Mouse (Mus musculus) lung, postnatal 0 days (tissue): ENCODE results near the gene Cep295nl.

Experiments
- CTCF ChIP-seq: IDR thresholded peaks from 2 replicates; pipeline ENCODE4 v1.5.1; 2016; ENCODE audit warnings: antibody characterized with exemption, mild to moderate bottlenecking
- EP300 ChIP-seq: IDR thresholded peaks from 2 replicates; pipeline ENCODE4 v1.6.1; 2016; ENCODE audit warnings: antibody characterized with exemption, mild to moderate bottlenecking, control low read depth

DNA sequence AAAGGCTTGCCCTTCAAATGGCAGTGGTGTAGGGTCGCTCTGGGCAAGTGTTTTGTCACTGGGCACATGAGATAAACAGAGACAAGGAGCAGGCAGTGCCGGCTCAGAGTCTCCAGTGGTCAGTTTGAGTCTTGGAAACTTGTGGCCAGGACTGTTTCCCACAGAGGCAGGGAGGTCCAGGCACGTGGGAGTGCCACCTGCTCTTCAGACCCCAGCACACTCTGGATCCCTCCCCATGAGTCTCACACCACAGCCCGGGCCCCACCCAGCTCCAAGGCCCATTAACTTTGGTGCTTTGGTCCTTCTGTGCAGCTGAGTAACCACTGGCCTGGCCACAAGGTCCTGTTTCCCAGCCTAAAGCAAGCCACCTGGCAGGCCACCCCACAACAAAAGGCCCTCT lies 20.3 kb downstream of the Cep295nl start:
- TF ChIP-seq CTCF, result no peak
- TF ChIP-seq EP300, result no peak
